Mouse (Mus musculus) heart, embryonic 12.5 days (tissue): ENCODE data around the gene Fbxo17. TPM values are rescaled to one million over a fixed set of nuclear protein-coding genes. Genes with fewer than 3 reads are reported as not detected.
A peak's percentile ranks its signal among the peaks of the same experiment; 100 is the strongest.
"Not testable (repeated sequence)": the region's sequence is repeated elsewhere in the genome, so short reads cannot be mapped to it uniquely, and the experiment has no call there.

Experiments used
- ATAC-seq: fragments of 200-750 bp; cut with Nextera tagmentation; 2 replicates; pipeline ENCODE4 v1.8.0; 2017; ENCODE audit warnings: moderate TSS enrichment, moderate library complexity; ENCODE audit not compliant: insufficient number of reproducible peaks, low FRiP score
- H3K27ac ChIP-seq: fragments of 300-500 bp; sonication (generic); 2 replicates; pipeline ENCODE4 v1.5.1; 2016; ENCODE audit warnings: mild to moderate bottlenecking, moderate library complexity; ENCODE audit not compliant: poor library complexity, severe bottlenecking
- H3K27me3 ChIP-seq: fragments of 300-500 bp; sonication (generic); replicated peaks from 2 replicates; pipeline ENCODE4 v1.6.1; 2016; ENCODE audit warnings: mild to moderate bottlenecking, moderate library complexity
- H3K36me3 ChIP-seq: fragments of 300-500 bp; sonication (generic); 2 replicates; pipeline ENCODE4 v1.6.1; 2016; ENCODE audit warnings: mild to moderate bottlenecking, moderate library complexity
- H3K4me1 ChIP-seq: fragments of 300-500 bp; sonication (generic); replicated peaks from 2 replicates; pipeline ENCODE4 v1.6.1; 2016; ENCODE audit warnings: mild to moderate bottlenecking
- H3K4me2 ChIP-seq: fragments of 300-500 bp; sonication (generic); 2 replicates; pipeline ENCODE4 v1.6.1; 2016; ENCODE audit warnings: mild to moderate bottlenecking, moderate library complexity
- H3K4me3 ChIP-seq: fragments of 300-500 bp; sonication (generic); 2 replicates; pipeline ENCODE4 v1.5.1; 2016; ENCODE audit warnings: mild to moderate bottlenecking
- H3K9ac ChIP-seq: fragments of 300-500 bp; sonication (generic); 2 replicates; pipeline ENCODE4 v1.6.1; 2016; ENCODE audit warnings: mild to moderate bottlenecking, moderate library complexity
- H3K9me3 ChIP-seq: fragments of 300-500 bp; sonication (generic); replicated peaks from 2 replicates; pipeline ENCODE4 v1.6.1; 2016; ENCODE audit warnings: mild to moderate bottlenecking, moderate library complexity
- WGBS: fragments of 180-500 bp; shearing (Covaris S2); methylation state at CpG from one replicate; pipeline ENCODE4 v1.1.7; 2016; 5-methylcytosine and 5-hydroxymethylcytosine counted together
- polyA plus RNA-seq: library from polyadenylated mRNA; unstranded; fragments of >200 nt; fragmentation: Nextera tagmentation; extraction: Ambion mirVana; gene quantifications from 2 replicates; pipeline ENCODE4 v1.2.1, GENCODE M21; 2016

Gene Fbxo17
- polyA plus RNA-seq, result 9.9 and 10.4 TPM in 2 replicates

DNA sequence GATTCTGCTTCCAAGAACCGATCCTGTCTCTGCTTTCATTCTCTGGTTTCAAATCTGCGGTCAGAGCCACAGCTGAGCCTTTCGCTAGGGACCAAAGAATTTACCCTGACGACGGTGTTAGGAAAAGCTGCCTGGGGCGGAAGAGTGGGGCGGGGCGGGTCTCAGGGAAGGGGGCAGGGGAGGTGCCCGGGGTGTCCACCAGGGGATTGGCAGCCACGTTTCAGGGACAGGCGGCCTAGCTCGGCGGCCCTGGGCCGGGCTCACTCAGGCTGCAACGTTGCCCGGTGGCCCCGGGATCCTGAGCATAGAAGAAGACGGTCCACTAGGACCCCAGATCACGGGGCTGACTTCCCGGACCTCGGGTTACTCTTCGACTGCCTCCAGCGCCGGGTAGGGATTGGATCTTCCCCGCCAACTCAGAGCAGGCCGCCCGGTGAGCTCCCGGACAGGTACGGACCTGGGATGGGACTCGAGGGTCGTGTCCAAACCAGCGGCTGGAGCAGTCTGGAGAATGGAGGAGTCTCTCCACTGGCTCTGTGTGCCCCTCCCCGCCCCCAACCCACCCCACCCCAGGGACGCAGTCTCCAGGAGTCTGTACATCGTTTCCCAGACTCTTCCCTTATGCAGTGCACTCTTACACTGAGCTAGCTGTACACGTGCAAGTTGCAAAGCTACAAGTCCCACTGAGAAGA is at the start of gene Fbxo17:
Gene Fbxo17, plus strand, starts transcription at position 215 of the 692 bp plus-strand sequence.
- Histone ChIP-seq H3K36me3 (no peaks in the 10 kb centered on the region), H3K4me3 (peak within 1 kb of the TSS; percentile 70), H3K4me2 (peak within 1 kb of the TSS; percentile 83), H3K27me3 (no peaks in the 10 kb centered on the region), H3K9me3 (no peaks in the 10 kb centered on the region), H3K27ac (no peak within 1 kb of the TSS; the same call in 1 of the 2 replicates), H3K4me1 (peaks cover 39% of the 10 kb centered on the region), H3K9ac (peak within 1 kb of the TSS; percentile 86)
- peak; percentile 80 for ATAC-seq
- WGBS, result 1% methylated on average over 36 of the region's 36 CpGs

DNA sequence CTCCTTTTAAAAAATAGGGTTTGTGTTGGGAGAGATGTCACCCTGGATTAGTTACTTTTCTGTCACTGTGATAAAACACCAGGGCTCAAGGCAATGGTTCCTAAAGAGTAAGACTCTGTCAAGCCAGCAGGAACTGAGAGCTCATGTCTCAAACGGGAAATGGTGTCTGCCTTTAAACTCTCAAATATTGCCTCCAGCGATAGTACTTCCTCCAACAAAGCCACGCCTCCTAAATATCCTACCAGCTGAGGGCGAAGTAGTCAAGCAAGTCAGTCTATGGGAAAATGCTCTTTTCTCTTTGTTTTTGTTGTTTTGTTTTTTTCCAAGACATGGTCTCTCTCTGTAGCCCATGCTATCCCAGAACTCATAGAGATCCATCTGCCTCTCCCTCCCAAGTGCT is 45.4 kb upstream of the Fbxo17 start:
- Histone ChIP-seq H3K4me2 (no peak overlapping the region), H3K27me3 (no peaks in the 10 kb centered on the region), H3K4me1 (no peaks in the 10 kb centered on the region), H3K9ac (no peak overlapping the region), H3K9me3 (0 out of 2 replicates have a peak, but pooled peaks cover 3% of the 10 kb centered on the region), H3K4me3 (no peak overlapping the region), H3K36me3 (no peaks in the 10 kb centered on the region), H3K27ac (no peak overlapping the region)
- no peak for ATAC-seq
- 54% methylated on average over 4 of the region's 4 CpGs for WGBS

- H3K27me3 ChIP-seq, result no peaks in the 10 kb centered on the region
- 77% methylated on average over 5 of the region's 5 CpGs for WGBS
- no peak for ATAC-seq
- H3K9ac ChIP-seq, result no peak overlapping the region
- H3K36me3 ChIP-seq, result no peaks in the 10 kb centered on the region
- no peak overlapping the region for H3K4me2 ChIP-seq
- 0 out of 2 replicates have a peak, but pooled peaks cover 3% of the 10 kb centered on the region for H3K9me3 ChIP-seq
- no peak overlapping the region for H3K4me3 ChIP-seq
- no peaks in the 10 kb centered on the region for H3K4me1 ChIP-seq
- H3K27ac ChIP-seq, result no peak overlapping the region
Observed at GRCm38 (mm10) chr7:28672276-28672675, 44.3 kb upstream of the Fbxo17 start.

DNA sequence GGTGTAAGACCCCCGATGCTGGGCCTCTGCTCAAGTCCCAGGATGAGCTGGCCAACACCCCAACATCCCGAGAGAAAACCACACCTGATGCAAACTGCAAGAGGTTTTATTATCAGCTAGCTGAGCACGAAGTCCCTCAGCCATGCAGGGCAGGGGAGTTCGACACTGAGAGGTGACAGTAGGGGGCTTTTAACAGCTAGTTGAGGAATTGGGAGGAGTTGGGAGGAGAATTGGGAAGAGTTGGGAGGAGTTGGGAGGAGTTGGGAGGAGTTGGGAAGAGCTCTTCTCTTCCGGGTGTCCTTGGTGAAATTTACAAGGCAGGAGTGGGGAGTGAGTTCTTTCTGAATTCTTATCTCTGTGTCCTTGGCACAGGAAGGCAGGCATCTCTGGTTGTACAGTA is 43.8 kb upstream of the Fbxo17 start:
- H3K27me3 ChIP-seq, H3K9me3 ChIP-seq: not testable (repeated sequence)

GRCm38 (mm10) chr7:28674994-28675393 is 41.6 kb upstream of the Fbxo17 start:
- no peak overlapping the region for H3K4me2 ChIP-seq
- ATAC-seq, result no peak
- no peak overlapping the region for H3K9ac ChIP-seq
- 0 out of 2 replicates have a peak, but pooled peaks cover 3% of the 10 kb centered on the region for H3K9me3 ChIP-seq
- WGBS, result 57% methylated on average over 9 of the region's 9 CpGs
- H3K27ac ChIP-seq, result no peak overlapping the region
- H3K36me3 ChIP-seq, result no peaks in the 10 kb centered on the region
- no peak overlapping the region for H3K4me3 ChIP-seq
- H3K27me3 ChIP-seq, result no peaks in the 10 kb centered on the region
- H3K4me1 ChIP-seq, result peaks cover 8% of the 10 kb centered on the region; the same call in 1 of the 2 replicates

More for the DNA sequence above, 43.8 kb upstream of the Fbxo17 start:
- H3K4me2 ChIP-seq, H3K36me3 ChIP-seq, ATAC-seq, H3K4me3 ChIP-seq, H3K9ac ChIP-seq, H3K27ac ChIP-seq, H3K4me1 ChIP-seq: not testable (repeated sequence)
- WGBS, result 49% methylated on average over 5 of the region's 5 CpGs

- Histone ChIP-seq H3K9ac (no peak overlapping the region), H3K4me1 (peaks cover 10% of the 10 kb centered on the region; the same call in 1 of the 2 replicates), H3K36me3 (no peaks in the 10 kb centered on the region), H3K4me2 (no peak overlapping the region), H3K9me3 (0 out of 2 replicates have a peak, but pooled peaks cover 3% of the 10 kb centered on the region), H3K27ac (no peak overlapping the region), H3K27me3 (no peaks in the 10 kb centered on the region), H3K4me3 (no peak overlapping the region)
- ATAC-seq, result no peak
- 34% methylated on average over 11 of the region's 11 CpGs for WGBS
Observed at GRCm38 (mm10) chr7:28675746-28676145, 40.9 kb upstream of the Fbxo17 start.

DNA sequence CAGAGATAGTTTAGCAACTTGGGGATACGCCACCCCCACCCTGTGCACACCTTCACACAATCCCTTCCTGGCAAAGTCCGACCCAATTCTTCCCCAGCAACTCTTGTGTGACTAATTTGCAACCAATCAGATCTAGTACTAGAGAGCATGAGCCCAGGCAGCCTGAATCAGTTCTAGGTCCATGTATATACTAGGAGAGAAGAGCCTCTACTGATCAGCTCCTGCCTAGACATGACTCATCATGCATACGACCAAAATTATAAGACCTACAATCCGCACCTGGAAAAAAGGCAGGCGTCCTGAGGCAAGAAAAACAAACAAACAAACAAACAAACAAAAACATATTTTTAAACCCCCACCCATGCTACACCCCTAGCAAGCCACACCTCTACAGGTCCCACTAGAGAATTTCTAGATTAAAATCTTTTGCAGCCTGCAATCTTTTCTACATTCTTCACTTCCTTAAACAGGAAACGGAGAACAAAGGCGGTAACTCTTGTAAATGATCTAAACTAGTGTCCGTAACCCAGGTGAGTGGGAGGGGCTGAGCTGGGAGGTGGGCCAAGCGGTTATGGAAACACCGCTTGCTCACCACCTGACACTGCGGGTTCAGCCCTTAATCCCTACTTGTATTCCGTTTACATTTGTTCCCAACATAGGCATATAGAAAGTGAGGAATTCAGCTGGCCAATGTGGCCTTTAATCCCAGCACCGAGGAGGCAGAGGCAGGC is 39.6 kb upstream of the Fbxo17 start:
- no peak overlapping the region for H3K4me2 ChIP-seq
- no peak overlapping the region for H3K27ac ChIP-seq
- H3K9me3 ChIP-seq, result 0 out of 2 replicates have a peak, but pooled peaks cover 3% of the 10 kb centered on the region
- no peaks in the 10 kb centered on the region for H3K36me3 ChIP-seq
- no peaks in the 10 kb centered on the region for H3K27me3 ChIP-seq
- H3K4me3 ChIP-seq, result no peak overlapping the region
- H3K9ac ChIP-seq, result no peak overlapping the region
- WGBS, result 79% methylated on average over 13 of the region's 13 CpGs
- ATAC-seq, result no peak
- H3K4me1 ChIP-seq, result peaks cover 12% of the 10 kb centered on the region; the same call in 1 of the 2 replicates

GRCm38 (mm10) chr7:28677624-28678023 is 39.0 kb upstream of the Fbxo17 start:
- WGBS, result 89% methylated on average over 8 of the region's 8 CpGs
- no peak overlapping the region for H3K4me2 ChIP-seq
- no peak overlapping the region for H3K27ac ChIP-seq
- no peaks in the 10 kb centered on the region for H3K27me3 ChIP-seq
- H3K4me3 ChIP-seq, result no peak overlapping the region
- no peak for ATAC-seq
- H3K9me3 ChIP-seq, result no peaks in the 10 kb centered on the region
- H3K9ac ChIP-seq, result no peak overlapping the region
- H3K4me1 ChIP-seq, result peaks cover 12% of the 10 kb centered on the region; the same call in 1 of the 2 replicates
- no peaks in the 10 kb centered on the region for H3K36me3 ChIP-seq

- Histone ChIP-seq H3K4me1 (no peaks in the 10 kb centered on the region), H3K4me3 (no peak overlapping the region), H3K9ac (no peak overlapping the region), H3K36me3 (no peaks in the 10 kb centered on the region), H3K9me3 (no peaks in the 10 kb centered on the region), H3K27ac (no peak overlapping the region), H3K27me3 (peaks cover 18% of the 10 kb centered on the region), H3K4me2 (no peak overlapping the region)
- 63% methylated on average over 7 of the region's 7 CpGs for WGBS
- no peak for ATAC-seq
Observed at GRCm38 (mm10) chr7:28691075-28691474, 25.5 kb upstream of the Fbxo17 start.

DNA sequence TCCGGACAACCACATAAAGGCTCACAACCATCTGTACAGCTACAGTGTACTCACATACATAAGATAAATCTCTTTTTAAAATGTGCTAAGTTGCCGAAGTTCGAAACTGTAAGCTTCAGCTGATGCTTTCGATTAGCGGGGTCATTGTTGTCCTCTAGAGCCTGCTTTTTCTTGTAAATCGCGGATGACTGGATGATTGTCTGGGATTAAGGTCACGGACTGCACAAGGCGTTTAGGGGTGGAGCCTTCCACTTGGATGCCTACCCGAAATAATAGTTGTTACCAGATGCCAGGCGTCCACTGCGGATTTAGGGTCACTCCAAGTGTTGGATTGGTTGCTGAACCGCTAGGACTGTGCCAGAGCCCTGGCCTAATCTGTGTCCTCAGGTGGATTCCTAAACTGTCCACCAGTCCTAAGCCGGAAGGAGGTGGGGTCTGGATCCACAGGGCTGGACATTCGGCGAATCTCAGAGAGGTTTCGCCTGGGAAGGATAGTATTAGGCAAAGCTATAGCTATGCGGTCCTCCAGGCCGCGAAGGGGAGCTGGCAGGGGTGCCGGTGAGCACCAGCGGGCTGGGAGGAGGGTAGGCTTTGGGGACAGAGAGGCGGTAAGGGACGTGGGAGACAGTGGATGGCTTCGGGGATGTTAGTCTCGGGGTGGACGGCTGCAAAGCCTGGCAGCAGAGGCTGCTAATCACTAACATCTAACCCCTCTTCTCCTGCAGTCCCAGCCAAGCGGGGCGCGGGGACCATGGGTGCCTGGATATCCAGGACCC is 23.9 kb upstream of the Fbxo17 start, which contains the start of gene Fbxo27:
Gene Fbxo27, plus strand, starts transcription at position 305 of the 776 bp plus-strand sequence.
- Histone ChIP-seq H3K9me3 (no peaks in the 10 kb centered on the region), H3K9ac (peak within 1 kb of the TSS; percentile 52), H3K4me2 (peak within 1 kb of the TSS; percentile 83), H3K4me3 (peak within 1 kb of the TSS; percentile 51), H3K27ac (no peak within 1 kb of the TSS), H3K4me1 (no peaks in the 10 kb centered on the region), H3K27me3 (peaks cover 18% of the 10 kb centered on the region), H3K36me3 (no peaks in the 10 kb centered on the region)
- ATAC-seq, result peak; percentile 22; the same call in 1 of the 2 replicates
- WGBS, result 33% methylated on average over 29 of the region's 30 CpGs
